In the genomic region with DNA sequence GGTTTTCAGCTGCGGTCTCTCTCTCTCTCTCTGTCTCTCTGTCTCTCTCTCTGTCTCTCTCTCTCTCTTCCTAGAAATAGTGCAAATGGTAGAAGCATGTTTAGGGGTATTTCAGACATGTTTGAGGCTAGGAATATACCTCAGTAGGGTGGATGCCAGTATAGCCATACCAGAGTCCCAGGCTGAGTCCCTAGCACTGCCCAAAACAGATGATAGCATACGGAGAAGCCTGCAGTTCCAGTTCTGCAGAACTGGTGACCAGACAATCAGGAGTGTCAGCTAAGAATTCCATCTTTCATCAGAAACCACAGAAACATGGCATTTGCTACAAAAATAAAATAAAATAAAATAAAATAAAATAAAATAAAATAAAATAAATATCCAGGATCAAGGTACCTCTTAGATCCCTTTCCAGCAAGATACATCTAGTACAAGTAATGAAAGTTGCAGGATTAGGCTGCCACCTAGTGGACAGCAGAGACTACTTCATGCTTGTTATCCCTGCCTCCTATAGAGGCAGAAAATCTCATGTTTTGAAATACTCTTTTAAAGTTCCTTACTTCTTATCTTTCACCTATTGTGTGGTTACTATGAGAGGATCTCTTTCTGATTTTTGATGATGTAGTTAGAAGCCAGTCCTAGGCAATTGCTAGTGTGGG, we compare ENCODE assay signal across 9 mouse cellular contexts. TPM values are rescaled to one million over a fixed set of nuclear protein-coding genes. Genes with fewer than 3 reads are reported as not detected.
DNase-seq lines count a peak whose midpoint lies in the region; ATAC-seq and TF ChIP-seq lines count a peak whose summit lies in the region.
"Had no signal": no experiment of that assay in that cellular context is flagged by ENCODE, and none has a peak within 500 bp of the region (broad histone marks: within the 10 kb centered on the region; RNA-seq: fewer than 3 reads in every experiment).

No protein-coding gene starts in this region.

- WGBS in heart, embryonic 11.5 days (ENCODE audit: insufficient replicate concordance): 91% methylated on average over 2 of the region's 2 CpGs
- WGBS in heart, postnatal 0 days: 98% methylated on average over 2 of the region's 2 CpGs
- 91% methylated on average over 2 of the region's 2 CpGs for WGBS in lung, postnatal 0 days

- H3K4me3 ChIP-seq in heart, embryonic 11.5 days (ENCODE audit: low read depth, low read length): no peak overlapping the region
- H3K4me3 ChIP-seq in heart, postnatal 0 days (ENCODE audit: low read depth, low read length): no peak overlapping the region
- no peak overlapping the region for H3K4me3 ChIP-seq in lung, postnatal 0 days (ENCODE audit: low read depth, low read length)

- no peaks in the 10 kb centered on the region for H3K4me1 ChIP-seq in heart, embryonic 11.5 days (ENCODE audit: control insufficient read depth, insufficient read depth, low read length)
- peaks cover under 1% of the 10 kb centered on the region; the same call in 1 of the 2 replicates for H3K4me1 ChIP-seq in heart, postnatal 0 days (ENCODE audit: control insufficient read depth, insufficient read depth)
- H3K4me1 ChIP-seq in lung, postnatal 0 days (ENCODE audit: insufficient read depth, low read depth, low read length): no peaks in the 10 kb centered on the region

- no peak; the same call in 1 of the 2 replicates for ATAC-seq in heart, embryonic 11.5 days (replicated peaks; ENCODE audit: insufficient number of reproducible peaks, low FRiP score, low TSS enrichment)
- ATAC-seq in heart, postnatal 0 days (ENCODE audit: insufficient read depth, low read depth): peak; percentile 71; the same call in 1 of the 2 replicates
- peak; percentile 66; the same call in 1 of the 2 replicates for ATAC-seq in lung, postnatal 0 days

- peak; percentile 76 for DNase-seq in heart, adult 11 months
- peak; percentile 72 for DNase-seq in R1 (ENCODE audit: low read depth, low spot score)
- DNase-seq in cerebellum, postnatal 14 days: peak; percentile 78
- DNase-seq in heart, postnatal 0 days (ENCODE audit: low spot score): peak; percentile 79
- DNase-seq in kidney, postnatal 14 days: peak; percentile 69
- peak; percentile 89 for DNase-seq in lung, postnatal 0 days (ENCODE audit: low spot score)
- DNase-seq in right cerebral cortex, adult 2 months (ENCODE audit: low spot score in 2 of 2): peak; percentile 49 to 76

- no peak for TF ChIP-seq EP300 in heart, postnatal 0 days (IDR thresholded peaks at IDR 0.05; ENCODE audit: low read depth)
- TF ChIP-seq EP300 in lung, postnatal 0 days (IDR thresholded peaks at IDR 0.05): no peak

- no peaks in the 10 kb centered on the region for H3K27me3 ChIP-seq in heart, embryonic 11.5 days (ENCODE audit: control insufficient read depth, insufficient read depth, low read length)
- H3K27me3 ChIP-seq in heart, postnatal 0 days (ENCODE audit: control insufficient read depth, insufficient read depth, low read length): no peaks in the 10 kb centered on the region
- no peaks in the 10 kb centered on the region for H3K27me3 ChIP-seq in lung, postnatal 0 days (replicated peaks; ENCODE audit: insufficient read depth, low read length)

- no peaks in the 10 kb centered on the region for H3K9me3 ChIP-seq in heart, embryonic 11.5 days (replicated peaks; ENCODE audit: control insufficient read depth, low read length)
- H3K9me3 ChIP-seq in heart, postnatal 0 days (replicated peaks; ENCODE audit: control insufficient read depth, low read length): no peaks in the 10 kb centered on the region
- H3K9me3 ChIP-seq in lung, postnatal 0 days (ENCODE audit: low read length): no peaks in the 10 kb centered on the region

- no peak overlapping the region for H3K4me2 ChIP-seq in heart, embryonic 11.5 days
- no peak overlapping the region for H3K4me2 ChIP-seq in heart, postnatal 0 days (ENCODE audit: low read depth, low read length)
- H3K4me2 ChIP-seq in lung, postnatal 0 days (replicated peaks; ENCODE audit: low read depth, low read length): no peak overlapping the region

- peak; percentile 77 for TF ChIP-seq CTCF in heart, postnatal 0 days (IDR thresholded peaks at IDR 0.05; ENCODE audit: low read depth)
- peak; percentile 87 for TF ChIP-seq CTCF in lung, postnatal 0 days (IDR thresholded peaks at IDR 0.05)

- H3K36me3 ChIP-seq in heart, embryonic 11.5 days (ENCODE audit: control insufficient read depth, insufficient read depth, low read length): no peaks in the 10 kb centered on the region
- peaks cover 52% of the 10 kb centered on the region for H3K36me3 ChIP-seq in heart, postnatal 0 days (replicated peaks; ENCODE audit: control insufficient read depth, insufficient read depth, low read length)
- peaks cover 9% of the 10 kb centered on the region for H3K36me3 ChIP-seq in lung, postnatal 0 days (ENCODE audit: insufficient read depth, low read length)

- no peak overlapping the region for H3K27ac ChIP-seq in heart, embryonic 11.5 days (ENCODE audit: low read depth, low read length)
- no peak overlapping the region for H3K27ac ChIP-seq in heart, postnatal 0 days (ENCODE audit: low read depth)
- H3K27ac ChIP-seq in lung, postnatal 0 days (ENCODE audit: low read length): no peak overlapping the region

- H3K9ac ChIP-seq in heart, embryonic 11.5 days (ENCODE audit: low read depth, low read length): no peak overlapping the region
- no peak overlapping the region for H3K9ac ChIP-seq in heart, postnatal 0 days (replicated peaks; ENCODE audit: low read depth, low read length)
- H3K9ac ChIP-seq in lung, postnatal 0 days (replicated peaks; ENCODE audit: low read depth): no peak overlapping the region

RNA-seq across cellular contexts. Expression of gene Sycp3, which starts 33.1 kb away (rescaled TPM):
- polyA plus RNA-seq in heart, embryonic 11.5 days (2014; fragmentation: Nextera tagmentation; extraction: Ambion mirVana): 0.29 and 0.44 TPM in 2 replicates
- total RNA-seq in heart, postnatal 0 days (2014; rRNA removed; ENCODE audit: low replicate concordance): not detected in 2 replicates
- polyA plus RNA-seq in heart, postnatal 0 days (2015; fragmentation: Nextera tagmentation; extraction: Ambion mirVana): 0.18 and 0.20 TPM in 2 replicates
- not detected in 2 replicates for polyA plus RNA-seq in lung, postnatal 0 days (2015; fragmentation: Nextera tagmentation; extraction: Ambion mirVana)
- polyA plus RNA-seq: liver, embryonic 16.5 days had no signal

RNA-seq across cellular contexts. Expression of gene Gnptab, which starts 47.4 kb away (rescaled TPM):
- 8.3 and 8.9 TPM in 2 replicates for polyA plus RNA-seq in heart, embryonic 11.5 days (2014; fragmentation: Nextera tagmentation; extraction: Ambion mirVana)
- 15.8 and 18.8 TPM in 2 replicates for total RNA-seq in heart, postnatal 0 days (2014; rRNA removed; ENCODE audit: low replicate concordance)
- 8.4 and 9.7 TPM in 2 replicates for polyA plus RNA-seq in heart, postnatal 0 days (2015; fragmentation: Nextera tagmentation; extraction: Ambion mirVana)
- 9.9 and 10.2 TPM in 2 replicates for polyA plus RNA-seq in lung, postnatal 0 days (2015; fragmentation: Nextera tagmentation; extraction: Ambion mirVana)

RNA-seq across cellular contexts. Expression of gene Dram1, which starts 47.4 kb away (rescaled TPM):
- polyA plus RNA-seq in heart, embryonic 11.5 days (2014; fragmentation: Nextera tagmentation; extraction: Ambion mirVana): 0.39 and 1.1 TPM in 2 replicates
- 1.5 and 2.2 TPM in 2 replicates for total RNA-seq in heart, postnatal 0 days (2014; rRNA removed; ENCODE audit: low replicate concordance)
- 1.2 and 1.8 TPM in 2 replicates for polyA plus RNA-seq in heart, postnatal 0 days (2015; fragmentation: Nextera tagmentation; extraction: Ambion mirVana)
- 232 and 257 TPM in 2 replicates for polyA plus RNA-seq in lung, postnatal 0 days (2015; fragmentation: Nextera tagmentation; extraction: Ambion mirVana)

Comparison
In these comparisons a context has a peak if more than half of its experiments do, and no peak if none do; other contexts are left out.
1. RNA of gene Dram1, which starts 47.4 kb away (polyA plus RNA-seq): 232 to 257 TPM in lung, postnatal 0 days; 1.2 to 1.8 TPM in heart, postnatal 0 days and 0.39 to 1.1 TPM in heart, embryonic 11.5 days; every median in the first group is over 10 times any median in the second.
2. Peak in every context shown above with its lines, with median percentiles within 50 percentile points of each other: DNase-seq.